Mouse (Mus musculus) midbrain, embryonic 14.5 days (tissue): Measurements from ENCODE around the gene Inpp4a. TPM values are rescaled to one million over a fixed set of nuclear protein-coding genes. Genes with fewer than 3 reads are reported as not detected.

Experiments
- ATAC-seq: fragments of 200-750 bp; cut with Nextera tagmentation; 2 replicates; pipeline ENCODE4 v1.8.0; 2017; ENCODE audit warnings: moderate number of reproducible peaks, moderate library complexity; ENCODE audit not compliant: low FRiP score, low TSS enrichment
- DNase-seq: peaks from one replicate; pipeline ENCODE4 v3.0.0-alpha.2; 2015
- H3K27ac ChIP-seq: fragments of 300-500 bp; sonication (generic); replicated peaks from 2 replicates; pipeline ENCODE4 v1.5.1; 2014; ENCODE audit warnings: mild to moderate bottlenecking, low read depth, low read length, moderate library complexity
- H3K27me3 ChIP-seq: fragments of 300-500 bp; sonication (generic); 2 replicates; pipeline ENCODE4 v1.6.1; 2014; ENCODE audit warnings: low read length, control low read depth, mixed read lengths; ENCODE audit not compliant: control insufficient read depth, insufficient read depth
- H3K36me3 ChIP-seq: fragments of 300-500 bp; sonication (generic); 2 replicates; pipeline ENCODE4 v1.6.1; 2014; ENCODE audit warnings: low read length, control low read depth; ENCODE audit not compliant: control insufficient read depth, insufficient read depth
- H3K4me1 ChIP-seq: fragments of 300-500 bp; sonication (generic); 2 replicates; pipeline ENCODE4 v1.6.1; 2014; ENCODE audit warnings: mild to moderate bottlenecking, antibody characterized with exemption, low read length, control low read depth; ENCODE audit not compliant: control insufficient read depth, insufficient read depth
- H3K4me2 ChIP-seq: fragments of 300-500 bp; sonication (generic); 2 replicates; pipeline ENCODE4 v1.6.1; 2014; ENCODE audit warnings: mild to moderate bottlenecking, low read length, moderate library complexity
- H3K4me3 ChIP-seq: fragments of 300-500 bp; sonication (generic); replicated peaks from 2 replicates; pipeline ENCODE4 v1.5.1; 2014; ENCODE audit warnings: low read depth, low read length
- H3K9ac ChIP-seq: fragments of 300-500 bp; sonication (generic); replicated peaks from 2 replicates; pipeline ENCODE4 v1.6.1; 2014; ENCODE audit warnings: mild to moderate bottlenecking, low read length, moderate library complexity
- H3K9me3 ChIP-seq: fragments of 300-500 bp; sonication (generic); 2 replicates; pipeline ENCODE4 v1.6.1; 2016; ENCODE audit warnings: low read length, control low read depth, mixed read lengths; ENCODE audit not compliant: control insufficient read depth
- WGBS: fragments of 180-500 bp; shearing (Covaris S2); extraction: QIAGEN DNeasy Blood & Tissue Kit; methylation state at CpG from one replicate; pipeline ENCODE4 v1.1.7; 2014; 5-methylcytosine and 5-hydroxymethylcytosine counted together
- polyA plus RNA-seq: library from polyadenylated mRNA; unstranded; fragments of >200 nt; fragmentation: Nextera tagmentation; extraction: Ambion mirVana; gene quantifications from 2 replicates; pipeline ENCODE4 v1.2.1, GENCODE M21; 2014

Gene Inpp4a
- polyA plus RNA-seq, 1 experiment from 2014 or later = 68.1 TPM

GRCm38 (mm10) chr1:37296414-37296813 is 3.3 kb upstream of the Inpp4a start:
- H3K4me2 ChIP-seq = no peak overlapping the region
- no peak overlapping the region for H3K9ac ChIP-seq
- no peak overlapping the region for H3K4me3 ChIP-seq
- H3K9me3 ChIP-seq = no peaks in the 10 kb centered on the region
- ATAC-seq (no peak), DNase-seq (no peak)
- no peaks in the 10 kb centered on the region for H3K27me3 ChIP-seq
- 45% methylated on average over 1 of the region's 1 CpGs for WGBS
- H3K36me3 ChIP-seq = no peaks in the 10 kb centered on the region
- peaks cover 11% of the 10 kb centered on the region for H3K4me1 ChIP-seq
- H3K27ac ChIP-seq = no peak overlapping the region

GRCm38 (mm10) chr1:37298904-37299303 is 761 bp upstream of the Inpp4a start:
- Histone ChIP-seq H3K4me1 (peaks cover 16% of the 10 kb centered on the region), H3K4me3 (no peak overlapping the region), H3K27me3 (no peaks in the 10 kb centered on the region), H3K36me3 (no peaks in the 10 kb centered on the region), H3K27ac (no peak overlapping the region), H3K9me3 (no peaks in the 10 kb centered on the region), H3K4me2 (no peak overlapping the region), H3K9ac (no peak overlapping the region)
- ATAC-seq = no peak
- WGBS = 89% methylated on average over 2 of the region's 2 CpGs
- no peak for DNase-seq

GRCm38 (mm10) chr1:37300650-37301049 is 985 bp downstream of the Inpp4a start:
- WGBS = 73% methylated on average over 5 of the region's 5 CpGs
- no peak for DNase-seq
- Histone ChIP-seq H3K27me3 (no peaks in the 10 kb centered on the region), H3K27ac (peak overlapping the region; percentile 74; the same call in 1 of the 2 replicates), H3K4me3 (peak overlapping the region; percentile 93), H3K9ac (peak overlapping the region; percentile 89), H3K4me2 (peak overlapping the region; percentile 70), H3K4me1 (peaks cover 16% of the 10 kb centered on the region), H3K36me3 (no peaks in the 10 kb centered on the region), H3K9me3 (no peaks in the 10 kb centered on the region)
- no peak for ATAC-seq

- no peak for ATAC-seq
- no peak overlapping the region for H3K4me3 ChIP-seq
- H3K4me2 ChIP-seq = no peak overlapping the region
- no peaks in the 10 kb centered on the region for H3K9me3 ChIP-seq
- H3K27me3 ChIP-seq = no peaks in the 10 kb centered on the region
- no peak overlapping the region for H3K27ac ChIP-seq
- WGBS = 88% methylated on average over 3 of the region's 3 CpGs
- H3K4me1 ChIP-seq = peaks cover 16% of the 10 kb centered on the region
- no peak overlapping the region for H3K9ac ChIP-seq
- no peaks in the 10 kb centered on the region for H3K36me3 ChIP-seq
- DNase-seq = no peak
Measured at GRCm38 (mm10) chr1:37302801-37303200, 3.1 kb downstream of the Inpp4a start.

- Histone ChIP-seq H3K36me3 (no peaks in the 10 kb centered on the region), H3K9ac (no peak overlapping the region), H3K4me2 (no peak overlapping the region), H3K4me3 (no peak overlapping the region), H3K27me3 (no peaks in the 10 kb centered on the region), H3K9me3 (no peaks in the 10 kb centered on the region), H3K27ac (no peak overlapping the region), H3K4me1 (peaks cover 11% of the 10 kb centered on the region)
- 78% methylated on average over 9 of the region's 9 CpGs for WGBS
- ATAC-seq = no peak
- DNase-seq = no peak
Measured at GRCm38 (mm10) chr1:37305691-37306287, 6.1 kb downstream of the Inpp4a start.

- ATAC-seq (no peak), DNase-seq (no peak)
- no peaks in the 10 kb centered on the region for H3K27me3 ChIP-seq
- H3K9me3 ChIP-seq = no peaks in the 10 kb centered on the region
- H3K4me1 ChIP-seq = no peaks in the 10 kb centered on the region
- WGBS = 88% methylated on average over 2 of the region's 2 CpGs
- H3K9ac ChIP-seq = no peak overlapping the region
- H3K27ac ChIP-seq = no peak overlapping the region
- no peaks in the 10 kb centered on the region for H3K36me3 ChIP-seq
- no peak overlapping the region for H3K4me2 ChIP-seq
- no peak overlapping the region for H3K4me3 ChIP-seq
Measured at GRCm38 (mm10) chr1:37307586-37307985, 7.9 kb downstream of the Inpp4a start.

- ATAC-seq (no peak), DNase-seq (no peak)
- WGBS = 88% methylated on average over 8 of the region's 8 CpGs
- H3K4me2 ChIP-seq = no peak overlapping the region
- no peaks in the 10 kb centered on the region for H3K9me3 ChIP-seq
- H3K36me3 ChIP-seq = no peaks in the 10 kb centered on the region
- H3K9ac ChIP-seq = no peak overlapping the region
- H3K4me3 ChIP-seq = no peak overlapping the region
- H3K27ac ChIP-seq = no peak overlapping the region
- no peaks in the 10 kb centered on the region for H3K4me1 ChIP-seq
- no peaks in the 10 kb centered on the region for H3K27me3 ChIP-seq
Measured at GRCm38 (mm10) chr1:37308021-37308742, 8.5 kb downstream of the Inpp4a start.

GRCm38 (mm10) chr1:37308743-37309100 is 9.1 kb downstream of the Inpp4a start:
- no peak for ATAC-seq
- Histone ChIP-seq H3K4me2 (no peak overlapping the region), H3K9me3 (no peaks in the 10 kb centered on the region), H3K4me3 (no peak overlapping the region), H3K9ac (no peak overlapping the region), H3K36me3 (no peaks in the 10 kb centered on the region), H3K4me1 (no peaks in the 10 kb centered on the region), H3K27ac (no peak overlapping the region), H3K27me3 (no peaks in the 10 kb centered on the region)
- DNase-seq = no peak
- 95% methylated on average over 3 of the region's 3 CpGs for WGBS

GRCm38 (mm10) chr1:37309939-37310515 is 10.4 kb downstream of the Inpp4a start:
- Histone ChIP-seq H3K9me3 (no peaks in the 10 kb centered on the region), H3K36me3 (no peaks in the 10 kb centered on the region), H3K9ac (no peak overlapping the region), H3K4me2 (no peak overlapping the region), H3K27me3 (no peaks in the 10 kb centered on the region), H3K27ac (no peak overlapping the region), H3K4me1 (peaks cover 5% of the 10 kb centered on the region; the same call in 1 of the 2 replicates), H3K4me3 (no peak overlapping the region)
- no peak for ATAC-seq
- no peak for DNase-seq
- WGBS = 99% methylated on average over 4 of the region's 4 CpGs
